Comparison of ENCODE assay signal across 24 mouse cellular contexts in genomic region chr6:84196511-84196910, GRCm38 (mm10).
DNase-seq lines count a peak whose midpoint lies in the region; ATAC-seq and TF ChIP-seq lines count a peak whose summit lies in the region.
"Had no signal": no experiment of that assay in that cellular context is flagged by ENCODE, and none has a peak within 500 bp of the region (broad histone marks: within the 10 kb centered on the region; RNA-seq: fewer than 3 reads in every experiment).

No protein-coding gene starts in this region.

- peak; percentile 71 for DNase-seq in thymus, postnatal 0 days (ENCODE audit: low spot score)
- DNase-seq in thymus, adult 18-20 months: no peak
- no peak for DNase-seq in limb, embryonic 10.5 days (ENCODE audit: low spot score)
- peak; percentile 29 for DNase-seq in naive thymus-derived CD4-positive, alpha-beta T cell, adult 2 months (ENCODE audit: low read depth)
- no peak for DNase-seq in spleen, postnatal 4 days (ENCODE audit: low spot score in 2 of 2)
- no peak for DNase-seq in gastrocnemius, adult 2 months
- DNase-seq: adrenal gland, postnatal 14 days; cerebellum, adult 18-20 months; cerebellum, adult 9-11 months; cerebellum, postnatal 36 days; embryo, embryonic 11 days; gastrocnemius, postnatal 36 days; heart, adult 18-20 months; heart, postnatal 10 days; heart, postnatal 4 days had no signal

- ATAC-seq in common myeloid progenitor, adult 5-6 weeks (replicated peaks; ENCODE audit: low read depth, poor library complexity, severe bottlenecking): peak; percentile 72
- ATAC-seq: activated CD4-positive, CD25-positive, alpha-beta regulatory T cell, adult 4 months; forebrain, embryonic 14.5 days; Patski had no signal

- no peak for TF ChIP-seq CTCF in gastrocnemius, adult 2 months (IDR thresholded peaks at IDR 0.05)

- H3K27ac ChIP-seq in limb, embryonic 10.5 days: peak overlapping the region; percentile 74
- no peak overlapping the region for H3K27ac ChIP-seq in gastrocnemius, adult 2 months
- H3K27ac ChIP-seq: embryonic facial prominence, embryonic 15.5 days; forebrain, embryonic 10.5 days; heart, embryonic 10.5 days; hindbrain, embryonic 13.5 days had no signal

- peaks cover 76% of the 10 kb centered on the region for H3K4me1 ChIP-seq in limb, embryonic 10.5 days

- peaks cover 23% of the 10 kb centered on the region for H3K36me3 ChIP-seq in limb, embryonic 10.5 days
- H3K36me3 ChIP-seq: embryonic facial prominence, embryonic 15.5 days; forebrain, embryonic 10.5 days; hindbrain, embryonic 13.5 days had no signal

- H3K27me3 ChIP-seq in limb, embryonic 10.5 days (ENCODE audit: low read depth, poor library complexity, severe bottlenecking): no peaks in the 10 kb centered on the region
- H3K27me3 ChIP-seq: embryonic facial prominence, embryonic 15.5 days; hindbrain, embryonic 13.5 days; Patski had no signal

- intact Hi-C loops in gastrocnemius, adult 2 months (cut with DNase I): no loop called here

- WGBS in limb, embryonic 10.5 days: 92% methylated on average over 5 of the region's 5 CpGs

- H3K9me3 ChIP-seq in limb, embryonic 10.5 days (replicated peaks): no peaks in the 10 kb centered on the region
- H3K9me3 ChIP-seq: embryonic facial prominence, embryonic 15.5 days; forebrain, embryonic 10.5 days; heart, embryonic 10.5 days; hindbrain, embryonic 13.5 days had no signal

- H3K4me3 ChIP-seq in limb, embryonic 10.5 days: no peak overlapping the region
- no peak overlapping the region for H3K4me3 ChIP-seq in gastrocnemius, adult 2 months
- H3K4me3 ChIP-seq: embryonic facial prominence, embryonic 15.5 days; erythroblast, embryonic 14.5 days; forebrain, embryonic 10.5 days; heart, embryonic 10.5 days; hindbrain, embryonic 13.5 days had no signal

Comparison
In these comparisons a context has a peak if more than half of its experiments do, and no peak if none do; other contexts are left out.
1. DNase-seq: peak in thymus, postnatal 0 days (single experiment) and naive thymus-derived CD4-positive, alpha-beta T cell, adult 2 months (single experiment); none in thymus, adult 18-20 months (0 of 2), limb, embryonic 10.5 days (single experiment), spleen, postnatal 4 days (0 of 2) and gastrocnemius, adult 2 months (single experiment).